Mouse (Mus musculus) stomach, postnatal 0 days (tissue): Measurements from ENCODE around the gene Gnpnat1.

Experiments
- CTCF ChIP-seq: IDR thresholded peaks from 2 replicates; pipeline ENCODE4 v1.5.1; 2016; ENCODE audit warnings: antibody characterized with exemption, low read depth, mild to moderate bottlenecking, moderate library complexity
- EP300 ChIP-seq: optimal IDR thresholded peaks from 2 replicates; pipeline ENCODE3; 2016; ENCODE audit warnings: antibody characterized with exemption

GRCm38 (mm10) chr14:45385596-45385995, 19.1 kb downstream of the Gnpnat1 start:
- TF ChIP-seq CTCF (no peak), EP300 (no peak)
